8 mouse cellular contexts compared by ENCODE assay signal in genomic region chr10:60262386-60262785, GRCm38 (mm10). TPM values are rescaled to one million over a fixed set of nuclear protein-coding genes. Genes with fewer than 3 reads are reported as not detected.
DNase-seq lines count a peak whose midpoint lies in the region; ATAC-seq lines count a peak whose summit lies in the region.

No protein-coding gene starts in this region.

- DNase-seq in A20 (ENCODE audit: low read depth, low spot score): peak; percentile 66
- peak; percentile 97 for DNase-seq in adrenal gland, postnatal 14 days
- DNase-seq in layer of hippocampus, postnatal 10 days (ENCODE audit: low spot score in 2 of 2): peak; percentile 87 to 88
- peak; percentile 89 to 93 for DNase-seq in lung, postnatal 4 days
- DNase-seq in right cerebral cortex, adult 2 months (ENCODE audit: low spot score in 2 of 2): peak; percentile 71
- DNase-seq in urinary bladder, postnatal 14 days (ENCODE audit: low spot score): peak; percentile 86

- peak; percentile 73 for ATAC-seq in frontal cortex, adult (ENCODE audit: low TSS enrichment)
- peak; percentile 83 for ATAC-seq in hematopoietic stem cell, adult 5-6 weeks (replicated peaks in 1 of 2; ENCODE audit: insufficient read depth in 1 of 2, low FRiP score in 2 of 2, low TSS enrichment in 1 of 2, low read depth in 1 of 2, poor library complexity in 2 of 2, severe bottlenecking in 2 of 2)

RNA-seq across cellular contexts. Expression of gene Psap, which starts 15.0 kb away (rescaled TPM):
- total RNA-seq in adrenal gland, postnatal 14 days (2021): 876 and 969 TPM in 2 replicates
- 223 and 263 TPM in 2 replicates for total RNA-seq in hematopoietic stem cell, adult 5-6 weeks (2017)
- total RNA-seq in layer of hippocampus, postnatal 10 days (2021): 1,000 to 10,000 TPM; 1,223 to 1,254 TPM

RNA-seq across cellular contexts. Expression of gene Chst3, which starts 43.3 kb away (rescaled TPM):
- 2.0 and 5.4 TPM in 2 replicates for total RNA-seq in adrenal gland, postnatal 14 days (2021)
- 0.10 and 0.31 TPM in 2 replicates for total RNA-seq in hematopoietic stem cell, adult 5-6 weeks (2017)
- 1 to 10 TPM; 2.5 to 3.3 TPM for total RNA-seq in layer of hippocampus, postnatal 10 days (2021)

Comparison
In these comparisons a context has a peak if more than half of its experiments do, and no peak if none do; other contexts are left out.
1. Peak in every context shown above with its lines: DNase-seq and ATAC-seq.